Mouse (Mus musculus) retina, adult 2 months (tissue): ENCODE data around the gene C130050O18Rik.

Experiments used
- DNase-seq: peaks from one replicate; pipeline ENCODE4 v3.0.0-alpha.2; 2012; ENCODE audit warnings: low read depth, low spot score

C130050O18Rik gene

GRCm38 (mm10) chr5:139425198-139425597, 20.1 kb downstream of the C130050O18Rik start:
- DNase-seq, result no peak

GRCm38 (mm10) chr5:139427001-139427400, 21.9 kb downstream of the C130050O18Rik start:
- no peak for DNase-seq

GRCm38 (mm10) chr5:139427989-139428388, 22.9 kb downstream of the C130050O18Rik start:
- no peak for DNase-seq

GRCm38 (mm10) chr5:139429818-139430341, 24.8 kb downstream of the C130050O18Rik start:
- no peak for DNase-seq

GRCm38 (mm10) chr5:139432333-139432732, 27.3 kb downstream of the C130050O18Rik start:
- no peak for DNase-seq

GRCm38 (mm10) chr5:139432747-139433508, 27.8 kb downstream of the C130050O18Rik start:
- DNase-seq, result no peak

GRCm38 (mm10) chr5:139433842-139434568, 28.9 kb downstream of the C130050O18Rik start:
- no peak for DNase-seq

GRCm38 (mm10) chr5:139434940-139435339, 29.9 kb downstream of the C130050O18Rik start:
- no peak for DNase-seq

- no peak for DNase-seq
Observed at GRCm38 (mm10) chr5:139437769-139438168, 32.7 kb downstream of the C130050O18Rik start.

- no peak for DNase-seq
Observed at GRCm38 (mm10) chr5:139438440-139438839, 33.4 kb downstream of the C130050O18Rik start.

GRCm38 (mm10) chr5:139440451-139440850, 35.4 kb downstream of the C130050O18Rik start:
- no peak for DNase-seq

- no peak for DNase-seq
Observed at GRCm38 (mm10) chr5:139440926-139441725, 36.0 kb downstream of the C130050O18Rik start.

- DNase-seq, result no peak
Observed at GRCm38 (mm10) chr5:139441726-139442018, 36.6 kb downstream of the C130050O18Rik start.

- no peak for DNase-seq
Observed at GRCm38 (mm10) chr5:139442428-139442827, 37.3 kb downstream of the C130050O18Rik start.

- no peak for DNase-seq
Observed at GRCm38 (mm10) chr5:139442962-139443361, 37.9 kb downstream of the C130050O18Rik start.

GRCm38 (mm10) chr5:139445258-139445657, 40.2 kb downstream of the C130050O18Rik start:
- no peak for DNase-seq

GRCm38 (mm10) chr5:139448025-139448424, 42.9 kb downstream of the C130050O18Rik start:
- DNase-seq, result no peak

- DNase-seq, result no peak
Observed at GRCm38 (mm10) chr5:139449161-139449791, 44.2 kb downstream of the C130050O18Rik start.

GRCm38 (mm10) chr5:139449926-139450325, 44.8 kb downstream of the C130050O18Rik start:
- DNase-seq, result no peak

GRCm38 (mm10) chr5:139453031-139453430, 48.0 kb downstream of the C130050O18Rik start:
- no peak for DNase-seq

- no peak for DNase-seq
Observed at GRCm38 (mm10) chr5:139455166-139455565, 50.1 kb downstream of the C130050O18Rik start.
